Mouse (Mus musculus) stomach, embryonic 16.5 days (tissue): ENCODE measurements at regions not wholly inside any gene's neighbourhood (a gene's known extent, or its start where the extent isn't known, plus 50 kb on each side); places are given as distances from the start of the nearest gene placed in this dataset. TPM values are rescaled to one million over a fixed set of nuclear protein-coding genes. Genes with fewer than 3 reads are reported as not detected.

Experiments used
- ATAC-seq: fragments of 200-750 bp; cut with Nextera tagmentation; 2 replicates; pipeline ENCODE4 v1.8.0; 2017; ENCODE audit warnings: moderate number of reproducible peaks, moderate TSS enrichment; ENCODE audit not compliant: insufficient read depth, low FRiP score
- H3K27ac ChIP-seq: fragments of 300-500 bp; sonication (generic); 2 replicates; pipeline ENCODE4 v1.5.1; 2014; ENCODE audit warnings: low read length
- H3K27me3 ChIP-seq: fragments of 300-500 bp; sonication (generic); 2 replicates; pipeline ENCODE4 v1.6.1; 2014; ENCODE audit warnings: low read length, control low read depth, mixed read lengths; ENCODE audit not compliant: control insufficient read depth, insufficient read depth
- H3K36me3 ChIP-seq: fragments of 300-500 bp; sonication (generic); 2 replicates; pipeline ENCODE4 v1.6.1; 2014; ENCODE audit warnings: low read length; ENCODE audit not compliant: control insufficient read depth, insufficient read depth
- H3K4me1 ChIP-seq: fragments of 300-500 bp; sonication (generic); 2 replicates; pipeline ENCODE4 v1.6.1; 2014; ENCODE audit warnings: low read length, control low read depth, mixed read lengths; ENCODE audit not compliant: control insufficient read depth, insufficient read depth
- H3K4me2 ChIP-seq: fragments of 300-500 bp; sonication (generic); 2 replicates; pipeline ENCODE4 v1.6.1; 2014; ENCODE audit warnings: low read depth, low read length, mixed read lengths
- H3K4me3 ChIP-seq: fragments of 300-500 bp; sonication (generic); replicated peaks from 2 replicates; pipeline ENCODE4 v1.5.1; 2014; ENCODE audit warnings: mild to moderate bottlenecking, low read length
- H3K9ac ChIP-seq: fragments of 300-500 bp; sonication (generic); 2 replicates; pipeline ENCODE4 v1.6.1; 2014; ENCODE audit warnings: low read length
- H3K9me3 ChIP-seq: fragments of 300-500 bp; sonication (generic); replicated peaks from 2 replicates; pipeline ENCODE4 v1.6.1; 2016; ENCODE audit warnings: low read length, control low read depth; ENCODE audit not compliant: control insufficient read depth
- WGBS: fragments of 180-500 bp; shearing (Covaris S2); extraction: QIAGEN DNeasy Blood & Tissue Kit; methylation state at CpG from one replicate; pipeline ENCODE4 v1.1.7; 2014; 5-methylcytosine and 5-hydroxymethylcytosine counted together
- microRNA counts: library from miRNA; unstranded; fragments of <30 nt; microRNA quantifications from one replicate; lab custom pipeline; 2016
- microRNA-seq: library from miRNA; unstranded; fragments of <30 nt; microRNA quantifications from one replicate; pipeline ENCODE4, GENCODE M21; 2016

DNA sequence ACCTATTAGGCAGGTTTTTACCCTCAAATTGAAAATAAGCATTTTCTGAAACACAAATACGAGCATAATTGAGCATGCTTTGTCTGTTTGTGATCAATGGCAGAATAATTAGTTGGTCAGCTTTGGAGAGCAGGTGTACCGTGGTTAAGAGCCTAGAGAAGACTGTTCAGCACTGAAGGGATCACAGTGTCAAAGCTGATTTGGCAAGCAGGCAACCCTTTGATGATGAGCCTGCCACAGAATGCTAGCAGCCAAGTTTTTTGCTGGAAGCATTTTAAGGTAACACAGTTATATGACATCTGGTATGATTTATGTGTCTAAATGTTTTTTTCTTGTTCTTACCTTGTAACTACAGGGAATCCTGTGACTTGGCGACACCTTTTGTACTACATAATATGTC is 75.5 kb upstream of the Tll1 start:
- Histone ChIP-seq H3K9ac (no peak overlapping the region), H3K9me3 (no peaks in the 10 kb centered on the region), H3K4me3 (no peak overlapping the region), H3K36me3 (no peaks in the 10 kb centered on the region), H3K4me1 (no peaks in the 10 kb centered on the region), H3K27ac (no peak overlapping the region), H3K4me2 (no peak overlapping the region), H3K27me3 (no peaks in the 10 kb centered on the region)
- ATAC-seq, result no peak
- WGBS, result 59% methylated on average over 3 of the region's 3 CpGs

DNA sequence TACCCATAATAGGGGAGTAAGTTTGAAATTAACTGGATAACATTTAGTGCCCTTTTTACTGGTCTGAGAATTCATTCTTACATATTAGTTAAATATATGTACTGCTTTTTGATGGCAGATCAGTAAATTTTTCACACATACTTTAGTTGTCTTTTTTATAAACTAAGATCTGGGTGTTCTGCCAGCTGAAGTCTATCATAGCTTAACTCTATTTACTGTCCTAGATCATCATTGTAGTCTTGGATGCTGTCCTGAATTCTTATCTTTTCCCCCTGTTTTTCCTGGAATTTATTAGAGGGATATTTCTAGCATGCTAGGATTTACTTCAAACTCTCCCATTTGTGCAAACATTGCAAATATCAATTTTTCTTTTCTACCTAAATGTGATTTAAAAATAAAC is 74.3 kb upstream of the Tll1 start:
- Histone ChIP-seq H3K9me3 (no peaks in the 10 kb centered on the region), H3K27me3 (no peaks in the 10 kb centered on the region), H3K4me1 (no peaks in the 10 kb centered on the region), H3K4me3 (no peak overlapping the region), H3K36me3 (no peaks in the 10 kb centered on the region), H3K9ac (no peak overlapping the region), H3K4me2 (no peak overlapping the region), H3K27ac (no peak overlapping the region)
- ATAC-seq, result no peak

DNA sequence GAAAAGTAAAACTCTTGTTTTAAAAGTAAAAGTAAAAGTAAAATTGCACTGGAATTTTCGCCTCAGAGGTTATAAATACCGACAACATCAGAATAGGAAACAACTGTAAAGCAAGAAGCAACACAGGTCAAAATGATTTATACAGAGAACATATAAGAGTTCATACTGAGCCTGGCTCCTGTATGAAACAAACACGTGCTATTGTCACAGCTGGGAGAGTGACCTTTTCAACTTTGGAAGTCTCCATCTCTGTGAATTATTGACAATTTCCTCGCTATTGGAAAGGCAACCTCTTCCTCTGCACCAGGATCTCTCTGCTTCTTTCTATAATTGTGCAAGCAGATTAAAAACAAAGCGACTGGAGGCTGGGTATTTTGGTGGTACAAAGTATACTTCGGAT is 70.0 kb upstream of the Tll1 start:
- Histone ChIP-seq H3K9ac (no peak overlapping the region), H3K27ac (no peak overlapping the region), H3K4me1 (no peaks in the 10 kb centered on the region), H3K4me2 (no peak overlapping the region), H3K36me3 (no peaks in the 10 kb centered on the region), H3K27me3 (no peaks in the 10 kb centered on the region), H3K9me3 (no peaks in the 10 kb centered on the region), H3K4me3 (no peak overlapping the region)
- WGBS, result 51% methylated on average over 6 of the region's 6 CpGs
- ATAC-seq, result no peak

DNA sequence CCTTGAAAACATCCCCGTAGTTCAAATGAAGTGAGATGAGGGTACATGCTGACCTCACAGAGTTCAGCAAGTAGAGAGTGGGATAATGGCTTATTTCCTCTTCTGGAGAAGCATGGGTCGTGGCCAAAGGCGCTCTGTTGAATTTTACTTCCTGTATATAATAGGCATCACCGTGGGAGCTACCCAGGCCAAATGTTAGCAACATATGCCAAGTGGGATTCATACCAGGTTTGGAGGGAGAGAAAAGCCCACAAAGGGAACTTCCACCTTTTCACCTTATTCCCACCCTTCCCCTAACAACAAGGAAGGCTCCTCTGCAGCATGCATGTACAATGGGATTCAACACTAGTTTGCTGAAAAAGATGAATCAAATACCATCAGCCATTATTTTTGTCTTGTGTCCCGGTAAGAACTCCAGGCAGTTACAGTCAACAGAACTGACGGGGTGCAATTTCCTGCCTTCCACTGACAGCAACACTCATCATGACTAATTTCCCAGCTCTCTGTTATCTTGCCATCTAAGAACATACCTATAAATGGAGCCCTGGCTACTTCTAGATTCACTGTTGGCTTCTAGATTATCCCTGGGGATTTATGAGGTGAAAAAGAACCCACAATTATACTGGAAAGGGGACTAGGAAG is 59.4 kb upstream of the Tll1 start:
- no peaks in the 10 kb centered on the region for H3K9me3 ChIP-seq
- ATAC-seq, result no peak
- H3K36me3 ChIP-seq, result no peaks in the 10 kb centered on the region
- 57% methylated on average over 6 of the region's 6 CpGs for WGBS
- H3K4me2 ChIP-seq, result no peak overlapping the region
- no peak overlapping the region for H3K27ac ChIP-seq
- no peak overlapping the region for H3K4me3 ChIP-seq
- no peaks in the 10 kb centered on the region for H3K27me3 ChIP-seq
- H3K9ac ChIP-seq, result no peak overlapping the region
- H3K4me1 ChIP-seq, result no peaks in the 10 kb centered on the region

MicroRNA genes in the stretch of these regions (microRNA counts, 519-probe panel; counts per million panel counts)
- 2,001 counts per million, percentile 39 among the panel's probes with 10 or more counts for microRNA mmu-miR-710 (lab: Ali Mortazavi, UCI)

Small RNA genes lying in the stretch of these regions (microRNA-seq; reads per million reads assigned to microRNA genes)
- gene Mir710, result not detected
